Mouse (Mus musculus) adrenal gland, postnatal 36 days (tissue): ENCODE data around the gene Obp2a. TPM values are rescaled to one million over a fixed set of nuclear protein-coding genes. Genes with fewer than 3 reads are reported as not detected.
"Not testable (repeated sequence)": the region's sequence is repeated elsewhere in the genome, so short reads cannot be mapped to it uniquely, and the experiment has no call there.

Source experiments
- DNase-seq, 2 experiments: peaks; one replicate each; pipeline ENCODE4 v3.0.0; 2021; ENCODE audit warnings: mixed read lengths in 1 of 2
- total RNA-seq, 2 experiments: library from RNA; stranded (reverse); gene quantifications; 2 replicates each; pipeline ENCODE4 v1.2.3; 2021

Gene Obp2a
- total RNA-seq, 2 experiments from 2014 or later = 0.53 TPM; not detected in 1

DNA sequence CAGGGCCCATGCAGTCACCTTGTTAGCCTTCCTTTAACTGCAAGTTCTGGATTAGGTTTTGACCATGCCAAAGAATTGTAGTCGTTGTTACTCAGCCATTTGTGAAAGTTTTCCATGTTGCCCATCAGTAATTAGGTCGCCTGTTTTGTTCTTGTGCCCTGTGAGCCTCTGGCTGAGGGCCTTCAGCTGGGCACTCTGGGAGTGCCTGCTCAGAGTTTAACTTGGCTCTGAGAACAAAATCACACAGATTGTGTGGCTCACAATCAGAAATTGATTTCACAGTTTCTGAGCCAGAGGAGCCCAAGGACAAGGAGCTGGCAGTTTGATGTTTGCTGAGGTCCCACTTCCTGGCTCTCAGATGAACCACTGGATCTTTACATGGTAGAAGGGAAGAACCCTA lies 9.9 kb downstream of the Obp2a start:
- DNase-seq = not testable (repeated sequence)

DNA sequence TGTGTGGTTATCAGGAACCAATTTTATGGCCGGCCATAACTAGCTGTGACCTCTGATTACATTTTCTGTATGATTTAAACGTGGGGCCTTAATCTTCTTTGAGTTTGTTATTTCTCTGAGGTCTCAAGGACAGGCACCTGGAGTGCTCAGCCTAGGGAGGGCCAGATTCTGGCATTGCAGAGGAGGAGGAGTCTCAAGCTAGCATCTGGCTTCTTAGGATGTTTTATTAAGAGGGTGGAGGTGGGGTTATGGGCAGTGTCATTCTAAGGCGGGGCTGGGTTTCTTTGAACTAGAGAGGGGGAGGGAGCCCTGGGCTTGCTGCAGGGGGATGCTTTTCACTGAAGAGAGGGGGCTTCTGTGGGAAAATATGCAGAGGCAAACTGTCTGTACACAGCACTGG lies 11.8 kb downstream of the Obp2a start:
- DNase-seq = not testable (repeated sequence)

DNA sequence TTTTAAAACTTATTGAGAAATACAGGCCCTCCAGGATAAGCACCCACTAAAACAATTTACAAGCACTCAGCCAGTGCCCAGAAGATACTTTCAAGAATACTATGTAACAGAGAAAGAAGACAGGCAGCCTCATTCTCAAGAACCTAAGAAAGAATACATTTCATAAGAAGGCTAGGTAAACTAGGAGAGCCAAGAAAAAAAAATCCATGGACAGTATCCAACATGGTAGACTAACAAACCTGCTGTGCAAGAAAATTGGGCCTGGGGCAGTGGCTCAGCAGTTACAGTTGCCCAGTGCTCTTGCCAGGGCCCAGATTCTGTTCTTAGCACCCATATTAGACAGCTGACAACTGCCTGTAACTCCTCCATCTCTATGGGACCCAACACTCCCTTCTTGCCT lies 17.4 kb downstream of the Obp2a start:
- no peak for DNase-seq

- no peak for DNase-seq
These were observed 33.5 kb downstream of the Obp2a start for GRCm38 (mm10) chr2:25733199-25733930.

GRCm38 (mm10) chr2:25736709-25737108 lies 36.9 kb downstream of the Obp2a start, which contains the start of gene Obp2b:
Gene Obp2b (plus strand): TSS chr2:25737009.
- DNase-seq = not testable (repeated sequence)

GRCm38 (mm10) chr2:25741671-25742070 lies 41.8 kb downstream of the Obp2a start:
- no peak for DNase-seq

Other genes with a start within 250 kb of the Obp2a start
- gene Clic3, start 243.2 kb upstream of the Obp2a start, total RNA-seq = not detected
- 10 to 100 TPM; 32.3 to 34.2 TPM for gene Paxx, start 238.9 kb upstream of the Obp2a start, total RNA-seq
- gene Ptgds, start 230.0 kb upstream of the Obp2a start, total RNA-seq = 1 to 10 TPM; 1.1 to 2.0 TPM
- not detected for gene Lcn12, start 206.1 kb upstream of the Obp2a start, total RNA-seq
- gene Fbxw5, start 199.3 kb upstream of the Obp2a start, total RNA-seq = 10 to 100 TPM; 87.0 to 89.8 TPM
- gene C8g, start 198.3 kb upstream of the Obp2a start, total RNA-seq = 1 to 10 TPM; 1.7 TPM
- 10 to 100 TPM; 22.3 to 26.2 TPM for gene Traf2, start 153.1 kb upstream of the Obp2a start, total RNA-seq
- 100 to 1,000 TPM; 276 to 288 TPM for gene Edf1, start 142.2 kb upstream of the Obp2a start, total RNA-seq
- 1 to 10 TPM; 1.5 to 3.1 TPM for gene Mamdc4, start 125.2 kb upstream of the Obp2a start, total RNA-seq
- 10 to 100 TPM; 54.3 to 64.6 TPM for gene Phpt1, start 124.8 kb upstream of the Obp2a start, total RNA-seq
- gene Ajm1, start 118.3 kb upstream of the Obp2a start, total RNA-seq = 1 to 10 TPM in 1 of 2 experiments, under 1 TPM in 1; 0.73 to 1.3 TPM
- 10 to 100 TPM; 85.4 to 97.5 TPM for gene Rabl6, start 91.5 kb upstream of the Obp2a start, total RNA-seq
- not detected for gene Ccdc183, start 82.4 kb upstream of the Obp2a start, total RNA-seq
- 10 to 100 TPM; 22.1 to 38.9 TPM for gene Tmem141, start 78.0 kb upstream of the Obp2a start, total RNA-seq
- gene Fcna, start 72.0 kb upstream of the Obp2a start, total RNA-seq = 10 to 100 TPM in 1 of 2 experiments, 1 to 10 TPM in 1; 4.5 to 14.3 TPM
- not detected for gene Lcn8, start 46.9 kb upstream of the Obp2a start, total RNA-seq
- not detected for gene Lcn5, start 42.1 kb upstream of the Obp2a start, total RNA-seq
- not detected for gene Lcn6, start 23.3 kb upstream of the Obp2a start, total RNA-seq
- not detected for gene Lcn10, start 17.3 kb upstream of the Obp2a start, total RNA-seq
- 10 to 100 TPM; 43.5 to 45.0 TPM for gene Bmyc, start 6.7 kb downstream of the Obp2a start, total RNA-seq
- gene Obp2b, start 37.0 kb downstream of the Obp2a start, total RNA-seq = not detected
- not detected for gene Lcn3, start 65.5 kb downstream of the Obp2a start, total RNA-seq
- not detected for gene Lcn11, start 77.0 kb downstream of the Obp2a start, total RNA-seq
- not detected for gene Gm13539, start 82.2 kb downstream of the Obp2a start, total RNA-seq
- not detected for gene Glt6d1, start 115.8 kb downstream of the Obp2a start, total RNA-seq
- not detected for gene Lcn9, start 123.1 kb downstream of the Obp2a start, total RNA-seq
- not detected for gene Sohlh1, start 147.2 kb downstream of the Obp2a start, total RNA-seq
- gene Kcnt1, start 163.7 kb downstream of the Obp2a start, total RNA-seq = 1 to 10 TPM; 2.3 to 2.6 TPM